Mouse (Mus musculus): ENCODE measurements around the gene Kif2a.
"Not testable (repeated sequence)": the region's sequence is repeated elsewhere in the genome, so short reads cannot be mapped to it uniquely, and the experiment has no call there.

Gene Kif2a

DNA sequence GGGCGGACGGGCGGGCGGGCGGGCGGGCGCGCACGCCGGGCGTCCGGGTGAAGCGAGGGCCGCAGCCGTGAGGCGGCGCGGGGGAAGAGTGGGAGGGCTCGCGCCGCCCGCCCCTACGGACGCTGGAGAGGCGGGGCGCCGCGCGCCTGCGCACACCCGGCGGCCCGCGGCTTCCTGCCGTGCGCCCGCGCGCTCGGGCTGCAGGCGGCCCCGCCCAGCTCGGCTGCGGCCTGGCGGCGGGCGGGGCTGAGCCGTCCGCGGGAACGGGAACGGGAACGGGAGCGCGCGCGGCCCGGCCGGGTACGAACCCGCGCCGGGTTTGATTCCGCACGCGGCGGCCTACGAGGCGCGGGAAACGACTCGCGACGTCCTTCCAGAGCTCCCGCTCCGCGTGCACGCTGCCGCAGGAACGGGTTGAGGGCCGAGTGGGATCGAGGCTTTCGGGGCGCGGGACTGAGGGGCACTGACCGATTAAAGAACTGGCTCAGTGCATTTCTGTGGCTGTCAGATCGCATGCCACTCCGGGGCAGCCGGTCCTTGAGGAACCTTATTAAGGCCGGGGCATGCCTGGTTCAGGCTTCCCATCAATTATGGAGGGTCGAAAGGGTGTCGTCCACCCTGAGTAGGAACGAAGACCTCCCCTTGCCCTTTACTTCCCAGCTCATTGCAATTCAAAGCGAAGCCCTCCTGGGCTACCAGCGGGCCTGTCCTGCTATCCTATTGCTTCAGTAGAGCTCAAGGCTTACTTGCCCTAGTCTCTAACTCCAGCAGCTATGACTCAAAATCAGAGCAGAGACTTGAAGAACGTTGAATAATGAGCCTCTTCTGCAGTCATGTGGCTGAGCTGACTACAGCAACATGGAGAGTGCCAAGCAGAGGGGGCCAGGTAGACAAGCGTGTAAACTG is 593 bp upstream of the Kif2a start:
- DNase-seq (ENCODE audit: low spot score): peak; percentile 76

DNA sequence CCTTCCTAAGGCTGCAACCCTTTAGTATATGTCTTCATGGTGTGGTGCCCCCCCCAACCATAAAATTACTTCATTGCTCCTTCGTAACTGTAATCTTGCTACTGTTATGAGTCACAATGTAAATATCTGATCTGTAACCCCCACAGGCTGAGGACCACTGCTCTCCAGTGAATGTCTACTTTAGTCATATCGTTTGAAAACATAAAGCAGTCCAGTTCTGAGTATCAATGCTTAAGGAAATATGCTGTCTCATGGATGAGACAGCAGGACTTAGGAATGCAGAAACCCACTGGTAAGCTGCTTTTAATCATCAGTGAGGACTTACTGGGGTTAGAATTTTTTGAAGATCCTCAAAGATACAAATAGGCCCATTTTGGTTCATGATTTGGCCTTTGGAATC is 2.5 kb downstream of the Kif2a start:
- no peak for DNase-seq (ENCODE audit: low spot score)

DNA sequence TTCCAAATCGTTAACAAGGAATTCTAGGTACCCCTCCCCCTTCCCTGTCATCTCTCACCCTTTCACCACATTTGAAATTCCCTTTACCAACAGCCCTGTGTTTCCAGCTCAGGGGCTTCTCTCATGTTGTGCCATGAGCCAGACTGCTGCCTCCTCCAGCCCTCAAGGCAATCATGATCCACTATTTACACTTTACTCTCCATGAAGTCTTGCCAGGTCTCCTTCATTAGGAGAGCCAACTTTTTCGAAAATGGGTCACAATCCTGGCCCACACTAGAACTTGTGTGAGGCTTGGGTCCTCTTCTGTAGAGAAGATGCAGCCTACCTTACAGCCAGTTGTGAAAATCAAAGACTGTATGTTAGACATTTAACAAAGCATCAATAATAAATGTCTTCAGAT is 8.0 kb downstream of the Kif2a start:
- no peak for DNase-seq (ENCODE audit: low spot score)

DNA sequence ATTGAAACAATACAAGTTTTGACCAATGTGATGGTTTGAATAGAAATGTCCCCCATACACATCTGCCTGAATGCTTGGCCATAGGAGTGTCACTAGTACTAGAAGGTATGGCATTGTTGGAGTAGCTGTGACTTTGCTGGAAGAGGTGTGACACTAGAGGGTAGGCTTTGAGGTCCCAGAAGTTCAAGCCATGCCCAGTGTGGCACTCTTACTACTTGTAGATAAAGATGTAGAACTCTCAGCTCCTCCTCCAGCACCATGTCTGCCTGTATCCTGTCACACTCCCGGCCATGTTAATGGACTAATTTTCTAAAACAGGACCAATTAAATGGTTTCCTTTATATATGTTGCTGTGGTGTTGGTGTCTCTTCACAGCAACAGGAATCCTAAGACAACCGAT is 10.3 kb downstream of the Kif2a start:
- DNase-seq (ENCODE audit: low spot score): no peak

DNA sequence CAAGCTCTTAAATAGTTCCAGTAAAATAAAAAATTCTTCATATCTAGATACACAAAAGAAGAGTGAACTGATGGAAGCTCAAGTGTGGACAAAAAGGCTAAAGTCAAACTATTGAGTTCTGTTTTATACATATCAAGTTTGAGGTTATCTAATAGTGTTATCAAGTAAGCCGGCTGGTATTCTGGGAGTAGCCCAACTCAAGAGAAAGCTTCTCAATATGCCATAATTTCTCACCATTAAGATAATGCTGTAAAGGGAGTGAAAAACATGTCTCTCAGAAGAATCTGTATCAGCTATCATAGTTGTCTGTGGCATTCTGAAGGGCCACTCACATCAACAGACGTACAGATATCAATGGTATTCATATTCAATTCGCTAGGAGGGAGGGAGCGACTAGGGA is 13.8 kb downstream of the Kif2a start:
- no peak for DNase-seq (ENCODE audit: low spot score)

DNA sequence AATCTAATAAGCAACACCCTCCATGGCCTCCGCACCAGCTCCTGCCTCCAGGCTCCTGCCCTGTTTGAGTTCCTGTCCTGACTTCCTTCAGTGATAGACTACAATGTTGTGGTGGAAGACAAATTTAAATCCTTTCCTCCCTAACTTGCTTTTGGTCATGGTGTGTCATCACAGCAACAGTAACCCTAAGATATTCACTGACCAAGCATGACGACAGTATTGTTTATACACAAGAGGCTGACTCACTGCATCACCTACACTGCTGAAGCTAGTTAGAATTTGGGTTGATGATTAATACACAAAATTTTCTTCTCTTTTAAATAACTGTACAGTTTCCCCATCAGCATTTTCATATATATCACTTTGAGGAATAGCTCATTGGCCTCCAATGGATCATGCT is 18.7 kb downstream of the Kif2a start:
- no peak for DNase-seq (ENCODE audit: low spot score)

DNA sequence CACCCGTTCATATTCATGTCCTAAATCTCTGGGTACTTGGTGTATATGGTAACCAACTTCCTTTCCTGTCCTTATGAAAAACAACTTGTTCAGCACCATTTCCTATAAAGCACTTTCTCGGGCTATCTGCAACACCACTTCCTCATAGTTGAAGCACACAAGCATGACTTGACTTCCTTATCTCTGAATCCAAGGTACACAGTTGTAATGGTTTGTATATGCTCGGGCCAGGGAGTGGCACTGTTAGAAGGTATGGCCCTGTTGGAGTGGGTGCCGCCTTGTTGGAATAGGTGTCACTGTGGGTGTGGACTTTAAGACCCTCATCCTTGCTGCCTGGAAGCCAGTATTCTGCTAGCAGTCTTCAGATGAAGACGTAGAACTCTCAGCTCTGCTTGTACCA is 23.3 kb downstream of the Kif2a start:
- DNase-seq (ENCODE audit: low spot score): peak; percentile 59

DNA sequence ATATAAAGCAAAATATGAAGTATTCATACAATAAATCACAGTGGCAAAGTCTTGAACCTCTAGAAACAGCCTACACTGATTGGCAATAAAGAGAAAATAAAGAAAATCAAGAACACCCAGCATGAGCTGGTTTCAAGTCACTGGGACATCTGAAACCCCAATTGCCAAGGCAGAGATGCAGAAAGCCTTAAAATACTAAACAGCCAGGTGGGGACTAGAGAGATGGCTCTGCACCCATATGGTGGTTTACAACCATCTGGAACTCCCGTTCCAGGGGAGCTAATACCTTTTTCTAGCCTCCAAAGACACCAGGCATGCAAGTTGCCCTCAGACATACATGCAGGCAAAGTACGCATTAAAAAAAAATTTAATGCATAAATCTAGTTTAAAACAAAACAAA is 23.9 kb downstream of the Kif2a start:
- DNase-seq (ENCODE audit: low spot score): no peak

DNA sequence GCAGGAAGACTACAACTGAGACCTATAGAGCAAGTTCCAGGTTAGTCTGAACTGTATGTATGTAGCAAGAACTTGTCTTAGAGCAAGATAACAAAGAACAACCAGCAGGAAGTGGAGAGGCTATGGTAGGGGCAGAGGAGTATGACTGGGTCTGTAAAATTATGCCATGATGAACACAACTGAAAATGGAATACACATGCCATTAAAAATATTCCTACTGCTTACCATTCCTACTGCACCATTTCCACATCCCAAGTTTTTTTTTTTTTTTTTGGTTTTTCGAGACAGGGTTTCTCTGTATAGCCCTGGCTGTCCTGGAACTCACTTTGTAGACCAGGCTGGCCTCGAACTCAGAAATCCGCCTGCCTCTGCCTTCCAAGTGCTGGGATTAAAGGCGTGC is 24.4 kb downstream of the Kif2a start:
- not testable (repeated sequence) for DNase-seq (ENCODE audit: low spot score)

DNA sequence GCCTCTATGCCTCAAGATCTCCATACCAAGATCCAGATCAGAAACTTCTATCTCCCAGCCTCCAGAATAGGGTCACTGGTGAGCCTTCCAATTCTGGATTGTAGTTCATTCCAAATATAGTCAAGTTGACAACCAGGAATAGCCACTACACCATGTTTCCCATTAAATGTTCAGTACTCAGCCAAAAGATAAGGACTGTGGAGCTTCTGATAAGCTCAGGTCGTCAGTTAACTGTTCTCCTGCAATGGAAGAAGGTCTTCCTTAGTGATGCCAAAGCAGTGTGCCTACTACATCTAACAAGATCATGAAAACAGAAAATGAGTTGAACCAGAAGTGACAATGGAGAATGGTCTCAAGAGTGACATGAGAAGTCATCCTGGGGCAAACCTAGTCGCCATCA is 25.0 kb downstream of the Kif2a start:
- no peak for DNase-seq (ENCODE audit: low spot score)

DNA sequence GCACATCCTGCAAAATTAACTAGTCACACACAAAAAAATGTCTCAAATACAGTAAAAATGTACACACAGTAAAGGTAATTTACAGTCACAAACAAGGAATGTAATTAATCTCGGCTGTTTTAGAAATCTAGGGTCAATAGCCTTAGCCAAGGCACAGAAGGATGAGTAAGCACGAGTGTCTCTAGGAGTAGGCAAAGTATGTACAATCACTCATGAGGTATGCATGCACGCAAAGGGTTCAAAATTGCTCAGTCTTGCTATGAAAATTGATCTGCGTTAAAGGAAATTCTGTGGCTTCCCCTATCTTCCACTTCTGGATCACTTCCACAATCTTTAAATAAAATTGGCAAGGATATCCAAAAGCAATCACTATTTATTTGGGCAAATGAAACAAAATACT is 60.4 kb downstream of the Kif2a start:
- no peak for DNase-seq (ENCODE audit: low spot score)

DNA sequence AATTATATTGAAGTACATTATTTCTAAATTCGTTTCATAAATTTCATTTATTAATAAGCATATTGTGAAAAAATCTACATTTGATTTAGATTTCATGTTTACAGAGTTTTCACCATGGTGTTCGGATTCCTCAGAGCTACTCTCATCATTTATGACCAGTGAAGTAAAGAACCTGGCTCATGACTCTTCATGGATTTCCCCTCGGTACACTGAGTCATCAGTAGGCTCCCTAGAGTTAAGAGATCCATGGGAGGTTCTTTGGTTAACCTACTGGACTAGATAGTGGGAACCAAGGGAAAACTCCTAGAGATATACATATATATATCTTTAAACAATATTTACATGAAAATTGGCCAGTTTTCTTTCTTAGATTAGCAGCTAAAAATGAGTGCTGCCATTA is 61.4 kb downstream of the Kif2a start:
- DNase-seq (ENCODE audit: low spot score): no peak

DNA sequence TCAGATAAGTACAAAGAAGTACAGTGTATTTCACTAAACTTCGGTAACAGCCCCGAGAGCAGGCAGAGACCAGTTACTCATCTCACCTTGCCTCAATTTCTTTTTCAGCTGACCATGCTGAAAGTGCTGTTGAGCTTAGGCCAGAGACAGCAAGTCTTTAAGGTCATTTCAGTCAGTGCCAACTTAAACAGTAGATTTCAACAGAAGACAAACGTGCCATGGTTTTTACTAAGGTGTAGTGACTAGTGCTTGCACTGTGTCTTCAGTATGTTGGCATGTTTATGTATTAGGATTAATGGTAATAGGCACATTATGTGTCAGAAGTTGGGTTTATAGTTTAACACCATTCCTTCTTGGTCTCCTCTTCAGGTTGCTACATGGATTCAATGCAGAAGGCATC is 63.6 kb downstream of the Kif2a start:
- no peak for DNase-seq (ENCODE audit: low spot score)

DNA sequence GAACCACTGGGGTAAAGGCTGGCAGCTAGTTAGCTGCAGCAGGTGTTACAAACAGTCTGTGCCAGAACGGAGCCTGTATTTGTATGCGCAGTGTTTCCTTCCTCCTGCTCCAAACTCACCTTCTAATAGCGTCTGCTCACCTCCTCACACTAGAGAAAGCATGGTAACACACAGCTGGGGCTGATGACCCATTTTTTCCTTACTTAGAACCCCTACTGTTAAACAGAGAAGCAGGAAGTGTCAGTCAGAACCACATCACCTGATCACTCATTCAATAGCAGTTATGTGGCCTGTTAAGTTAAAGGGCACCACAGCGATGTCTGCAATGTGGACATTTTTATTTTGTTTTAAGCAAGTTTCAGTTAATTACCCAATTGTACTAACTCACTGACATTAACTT is 64.4 kb downstream of the Kif2a start:
- DNase-seq (ENCODE audit: low spot score): no peak

DNA sequence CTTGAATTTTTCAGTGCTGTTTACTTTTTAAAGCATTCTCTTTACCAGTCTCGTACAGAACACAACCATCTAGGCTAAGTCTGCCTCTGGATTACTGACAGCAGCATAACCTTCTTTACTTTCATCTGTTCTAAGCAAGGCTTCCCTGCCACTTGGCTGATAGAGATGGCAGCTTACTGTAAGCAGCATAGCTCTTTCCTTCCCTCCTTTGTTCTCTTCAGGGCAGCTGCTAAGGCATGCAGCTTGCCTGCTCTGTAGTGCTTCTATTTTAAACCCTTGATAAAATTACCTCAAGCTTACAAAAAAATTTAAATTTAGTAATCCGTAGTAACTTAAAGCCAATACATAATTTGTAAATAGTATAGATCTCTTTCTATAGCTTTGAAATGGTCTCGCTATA is 67.0 kb downstream of the Kif2a start:
- DNase-seq (ENCODE audit: low spot score): no peak

DNA sequence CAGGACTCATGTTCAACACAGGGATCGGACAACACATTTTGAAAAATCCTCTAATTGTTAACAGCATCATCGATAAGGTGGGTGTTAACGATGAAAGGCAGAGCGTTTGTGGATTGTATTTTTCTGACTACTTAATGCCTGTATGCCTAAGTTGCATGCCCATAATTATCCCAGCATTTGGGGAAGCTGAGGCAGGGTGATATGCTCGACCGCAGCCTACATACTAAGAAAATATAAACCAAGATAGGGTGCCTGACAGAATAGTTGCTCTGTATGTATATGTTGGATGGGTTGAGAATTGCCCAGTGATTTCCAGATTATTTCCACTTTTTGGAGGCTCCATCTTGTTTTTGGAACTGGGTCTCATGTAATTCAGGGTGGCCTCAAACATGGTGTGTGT is 74.3 kb downstream of the Kif2a start:
- no peak for DNase-seq (ENCODE audit: low spot score)

DNA sequence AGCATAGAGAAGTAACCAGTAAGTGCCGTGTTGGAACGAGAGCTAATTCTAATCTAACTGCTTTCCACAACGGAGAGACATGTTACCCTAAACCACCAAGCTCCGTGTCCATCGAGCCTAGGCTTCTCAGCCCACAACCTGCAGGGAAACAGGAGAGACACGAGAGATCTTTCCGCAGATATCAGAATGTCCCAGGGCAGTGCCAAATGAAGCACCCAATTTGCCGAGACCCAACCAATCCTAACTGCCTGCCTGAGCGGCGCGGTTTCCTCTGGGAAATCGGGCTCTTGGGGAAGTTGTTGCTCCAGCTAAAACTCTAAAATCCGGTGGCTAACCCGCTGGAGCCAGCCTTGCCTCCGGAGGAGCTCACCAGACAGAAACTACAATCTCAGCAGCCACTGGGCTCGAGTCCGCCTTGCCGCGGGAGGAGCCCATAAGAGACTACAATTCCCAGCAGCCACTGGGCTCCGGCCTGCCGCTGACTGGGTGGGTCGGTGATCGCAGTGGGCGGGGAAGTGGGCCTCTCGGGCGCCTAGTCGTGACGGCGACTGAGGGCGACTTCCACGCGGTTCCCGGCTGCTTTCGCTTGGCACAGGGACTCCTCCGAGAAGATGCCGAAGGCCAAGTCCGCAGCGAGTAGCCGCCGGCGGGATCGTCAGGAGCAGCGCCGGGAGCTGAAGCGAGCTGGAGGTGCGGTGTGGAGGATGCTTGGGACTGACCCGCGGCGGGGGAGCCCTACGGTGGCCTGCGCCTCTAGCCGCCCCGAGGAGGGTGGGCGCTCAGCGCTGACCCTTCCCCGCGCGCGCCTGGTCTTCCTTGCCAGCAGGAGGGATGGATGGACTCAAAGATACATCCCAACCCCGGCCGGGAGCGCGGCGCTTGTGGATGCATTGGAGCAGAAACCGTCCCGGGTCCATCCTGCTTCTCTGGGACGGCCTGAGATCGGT is 75.1 kb downstream of the Kif2a start, which contains the start of gene Dimt1:
Gene Dimt1 (plus strand): TSS at position 534 of the 947 bp plus-strand sequence.
- DNase-seq (ENCODE audit: low spot score): peak; percentile 96

DNA sequence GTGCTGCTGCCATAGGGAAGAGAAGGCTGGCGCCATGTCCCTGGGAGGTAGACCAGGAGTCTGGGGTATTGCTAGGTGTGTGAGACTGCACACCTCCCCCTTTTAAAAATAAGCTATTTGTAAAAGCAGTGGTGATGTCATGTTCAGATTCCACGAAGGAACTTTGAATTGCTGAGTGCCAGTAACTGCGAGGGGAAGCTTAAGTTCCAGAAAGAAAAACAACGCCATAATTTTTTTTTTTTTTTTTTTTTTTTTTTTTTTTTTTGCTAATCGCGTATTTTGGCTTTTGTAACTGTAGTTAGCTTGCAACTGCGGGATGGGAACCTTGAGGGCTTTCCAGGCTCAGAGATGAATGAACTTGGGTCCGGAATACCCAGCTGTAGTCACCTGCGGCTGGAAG is 76.4 kb downstream of the Kif2a start:
- no peak for DNase-seq (ENCODE audit: low spot score)

DNA sequence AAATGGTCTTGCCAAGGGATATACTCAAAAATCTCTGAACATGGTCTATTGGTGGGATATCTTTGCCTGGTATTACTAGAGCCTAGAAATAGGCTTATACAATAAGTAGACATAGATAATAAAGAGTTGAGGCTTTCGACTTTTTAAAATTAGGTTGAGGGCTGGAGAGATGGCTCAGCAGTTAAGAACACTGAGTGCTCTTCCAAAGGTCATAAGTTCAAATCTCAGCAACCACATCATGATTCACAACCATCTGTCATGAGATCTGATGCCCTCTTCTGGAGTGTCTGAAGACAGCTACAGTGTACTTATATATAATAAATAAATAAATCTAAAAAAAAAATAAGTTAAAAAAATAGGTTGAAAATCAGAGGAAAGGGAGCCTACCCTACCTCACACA is 79.2 kb downstream of the Kif2a start:
- no peak for DNase-seq (ENCODE audit: low spot score)

DNA sequence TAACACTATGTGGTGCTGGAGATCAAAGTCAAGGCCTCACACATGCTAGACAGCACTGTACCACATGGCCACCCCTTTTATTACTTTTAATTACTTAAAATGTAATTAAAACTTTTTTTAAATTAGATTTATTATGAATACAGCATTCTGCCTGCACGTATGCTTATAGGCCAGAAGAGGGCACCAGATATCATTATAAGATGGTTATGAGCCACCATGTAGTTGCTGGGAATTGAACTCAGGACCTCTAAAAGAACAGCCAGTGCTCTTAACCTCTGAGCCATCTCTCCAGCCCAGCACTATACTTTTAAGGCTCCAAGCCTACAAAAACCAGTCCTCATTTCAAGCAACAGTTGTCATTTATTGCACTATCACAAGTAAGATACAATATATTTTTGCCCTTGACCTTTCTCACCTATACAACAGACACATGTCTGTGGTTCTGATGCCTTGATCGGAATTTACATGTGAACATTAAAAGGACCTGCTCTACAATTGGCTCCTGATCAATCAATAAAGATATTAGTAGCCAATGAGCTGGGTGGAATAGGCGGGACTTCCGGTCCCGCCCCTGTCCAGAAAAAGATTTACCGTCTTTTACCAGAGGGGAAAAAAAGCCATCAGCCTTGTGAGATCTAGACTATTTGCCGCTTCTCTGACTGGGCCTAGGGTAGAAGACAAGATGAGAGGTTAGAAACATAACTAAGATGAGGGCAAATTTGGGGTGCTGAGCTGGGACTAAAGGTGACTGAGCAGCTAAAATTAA is 80.5 kb downstream of the Kif2a start:
- DNase-seq (ENCODE audit: low spot score): no peak

DNA sequence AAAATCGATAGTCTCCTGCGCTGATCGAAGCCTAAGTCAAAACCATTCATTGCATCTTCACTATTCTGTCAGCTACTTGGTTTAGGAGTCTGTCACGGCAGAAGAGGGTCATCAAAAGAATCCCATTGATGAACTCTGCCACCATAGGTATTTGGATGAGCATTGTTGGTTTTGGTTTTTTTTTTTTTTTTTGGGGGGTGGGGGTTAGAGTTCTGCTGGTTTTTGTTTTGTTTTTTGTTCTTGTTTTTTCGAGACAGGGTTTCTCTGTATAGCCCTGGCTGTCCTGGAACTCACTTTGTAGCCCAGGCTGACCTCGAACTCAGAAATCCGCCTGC is 84.8 kb downstream of the Kif2a start:
- DNase-seq (ENCODE audit: low spot score): no peak

Measured in T-cell, adult 2 months (primary cell).